Mouse (Mus musculus) lung, postnatal 14 days (tissue): Measurements from ENCODE around the gene Zbtb44.

Experiments
- DNase-seq: peaks from one replicate; pipeline ENCODE4 v3.0.0; 2021

Zbtb44 gene

DNA sequence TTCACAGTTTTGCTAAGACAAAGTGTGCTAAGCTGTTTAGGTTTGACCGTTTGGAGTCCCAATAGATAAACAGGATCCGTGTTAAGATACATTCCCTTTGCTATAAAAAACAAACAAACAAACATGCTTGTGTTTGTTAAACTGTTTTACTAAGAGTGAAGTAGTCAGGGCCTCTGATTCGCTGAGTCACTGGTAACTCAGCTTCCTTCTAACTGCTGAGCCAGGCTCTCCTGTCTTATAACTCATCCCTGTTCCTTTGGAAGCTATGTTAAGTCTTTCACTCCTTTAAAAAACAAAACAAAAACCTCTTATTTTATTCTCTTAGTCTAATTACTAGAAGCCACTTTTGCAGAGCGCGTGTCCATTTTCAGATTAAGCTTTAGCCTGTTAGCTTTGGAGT lies 41.8 kb downstream of the Zbtb44 start:
- DNase-seq = no peak

- DNase-seq = no peak
These were observed 43.4 kb downstream of the Zbtb44 start for GRCm38 (mm10) chr9:31073797-31074196.

- DNase-seq = no peak
These were observed 44.4 kb downstream of the Zbtb44 start for GRCm38 (mm10) chr9:31074836-31075235.

GRCm38 (mm10) chr9:31080726-31081125 lies 50.3 kb downstream of the Zbtb44 start:
- DNase-seq = peak; percentile 23

DNA sequence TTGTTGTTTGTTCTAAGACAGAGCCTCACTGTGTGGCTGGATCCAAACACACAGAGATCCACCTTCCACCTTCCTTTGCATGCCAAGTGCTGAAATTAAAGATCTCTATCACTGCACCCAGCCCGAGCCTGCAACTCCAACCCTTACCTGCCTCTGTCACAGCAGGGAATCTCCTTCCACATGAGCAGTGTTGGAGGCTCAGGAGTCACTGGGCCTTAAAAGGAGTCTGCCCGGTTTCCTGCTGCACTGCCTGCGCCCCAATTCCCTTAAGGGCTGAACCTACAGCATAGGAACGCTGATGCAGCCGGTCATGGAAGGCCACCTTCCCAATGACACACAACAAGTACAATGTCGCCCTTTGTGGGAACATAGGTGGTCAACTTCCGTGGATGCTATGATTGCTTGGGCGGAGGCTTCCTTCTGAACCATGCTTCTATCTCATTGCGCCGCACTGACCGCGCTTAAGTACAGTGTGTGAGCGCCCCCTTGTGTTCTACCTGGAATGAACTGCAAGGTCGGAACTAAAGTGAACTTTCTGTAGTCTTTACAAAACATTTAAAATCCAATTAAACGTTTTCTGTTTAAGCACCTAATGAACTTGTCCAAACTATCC lies 51.7 kb downstream of the Zbtb44 start:
- DNase-seq = peak; percentile 87

GRCm38 (mm10) chr9:31082771-31083170 lies 52.3 kb downstream of the Zbtb44 start:
- no peak for DNase-seq

- DNase-seq = no peak
These were observed 55.1 kb downstream of the Zbtb44 start for GRCm38 (mm10) chr9:31085556-31085955.

GRCm38 (mm10) chr9:31086085-31086753 lies 55.8 kb downstream of the Zbtb44 start:
- DNase-seq = peak; percentile 83

GRCm38 (mm10) chr9:31086754-31087145 lies 56.3 kb downstream of the Zbtb44 start:
- DNase-seq = no peak

DNA sequence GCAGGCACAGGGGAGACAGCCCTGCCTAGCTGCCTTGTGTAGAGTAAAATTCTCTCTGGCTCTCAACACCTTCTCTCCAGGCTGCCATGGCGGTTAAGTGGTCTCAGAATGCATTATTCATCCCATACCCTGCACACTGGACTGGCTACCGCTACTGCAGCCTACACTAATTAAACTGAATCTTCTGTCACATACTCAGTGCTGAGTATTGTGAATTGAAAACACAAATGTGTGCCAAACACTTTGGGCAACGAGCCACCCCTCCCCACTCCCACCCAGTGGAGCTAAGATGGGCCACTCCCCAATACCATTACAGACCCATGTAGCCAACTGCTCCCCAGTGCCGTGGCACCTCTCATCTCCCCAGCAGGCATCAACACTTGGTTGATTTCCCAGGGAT lies 57.0 kb downstream of the Zbtb44 start:
- DNase-seq = no peak

- no peak for DNase-seq
These were observed 57.7 kb downstream of the Zbtb44 start for GRCm38 (mm10) chr9:31088116-31088515.

- DNase-seq = no peak
These were observed 58.4 kb downstream of the Zbtb44 start for GRCm38 (mm10) chr9:31088883-31089282.

- no peak for DNase-seq
These were observed 59.1 kb downstream of the Zbtb44 start for GRCm38 (mm10) chr9:31089541-31089940.

DNA sequence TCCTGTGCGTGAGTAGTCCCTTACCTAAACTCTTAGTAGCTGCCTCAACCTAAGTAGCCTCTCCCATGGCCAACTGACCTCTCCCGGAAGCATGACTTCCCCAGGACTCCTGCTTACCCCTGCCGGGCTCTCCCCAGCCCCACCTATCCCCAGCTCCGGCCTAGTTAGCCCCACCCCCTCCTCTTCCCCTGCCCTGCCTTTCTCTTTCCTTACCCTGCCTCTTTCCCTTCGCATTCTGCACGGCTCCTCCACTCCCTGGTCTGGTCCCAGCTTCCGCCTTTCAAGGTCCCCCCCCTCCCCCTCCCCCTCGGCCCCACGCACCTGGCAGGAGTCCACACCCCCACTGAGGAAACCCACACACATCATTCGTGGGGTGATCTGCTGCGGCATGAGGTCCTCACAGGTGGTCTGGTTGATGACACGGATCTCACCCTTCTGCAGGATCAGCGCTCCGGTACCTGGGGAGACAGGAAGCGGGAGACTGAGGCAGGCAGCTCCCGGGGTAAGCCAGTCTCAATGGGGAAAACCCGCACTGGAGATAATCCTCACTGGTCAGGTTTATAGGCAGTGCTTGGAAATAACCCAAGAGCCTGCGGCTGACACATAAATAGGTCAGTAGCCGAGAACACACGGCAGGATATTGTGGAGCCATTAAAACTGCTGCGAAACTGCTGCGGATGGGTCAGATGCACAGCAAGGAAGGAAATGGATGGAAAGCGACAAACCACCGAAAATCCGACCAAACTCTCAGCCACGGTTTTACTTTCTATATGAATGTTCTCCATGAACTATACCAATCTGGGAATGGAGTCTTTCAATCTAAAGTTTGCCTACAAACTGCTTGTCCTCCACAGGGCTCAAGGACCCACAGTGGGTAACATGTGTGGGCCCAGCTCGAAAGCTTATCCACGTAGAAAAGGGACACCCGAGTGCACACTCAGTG lies 59.9 kb downstream of the Zbtb44 start:
- no peak for DNase-seq

DNA sequence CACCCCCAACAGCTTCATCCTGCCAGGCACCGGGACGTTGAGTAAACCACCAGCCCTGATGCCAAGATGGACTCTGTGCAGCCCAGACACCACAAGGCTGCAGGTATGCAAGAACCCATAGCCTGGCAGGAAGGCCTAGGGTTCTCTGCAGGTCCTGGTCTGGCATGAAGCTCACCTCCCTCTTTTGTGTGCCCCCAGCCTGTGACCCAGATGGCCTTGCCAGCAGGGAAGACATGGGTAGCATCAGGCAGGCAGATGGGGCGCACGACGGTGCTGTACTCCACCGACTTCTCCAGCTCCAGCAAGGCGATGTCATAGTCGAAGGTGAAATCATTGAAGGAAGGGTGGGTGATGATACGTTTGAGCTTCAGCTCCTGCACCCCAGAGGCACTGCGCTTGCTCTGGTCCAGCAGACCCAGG lies 60.7 kb downstream of the Zbtb44 start:
- no peak for DNase-seq

- DNase-seq = no peak
These were observed 61.8 kb downstream of the Zbtb44 start for GRCm38 (mm10) chr9:31092111-31092832.

GRCm38 (mm10) chr9:31092833-31093195 lies 62.4 kb downstream of the Zbtb44 start:
- DNase-seq = no peak

- no peak for DNase-seq
These were observed 66.9 kb downstream of the Zbtb44 start for GRCm38 (mm10) chr9:31097088-31098082.

- no peak for DNase-seq
These were observed 67.7 kb downstream of the Zbtb44 start for GRCm38 (mm10) chr9:31098118-31098517.

DNA sequence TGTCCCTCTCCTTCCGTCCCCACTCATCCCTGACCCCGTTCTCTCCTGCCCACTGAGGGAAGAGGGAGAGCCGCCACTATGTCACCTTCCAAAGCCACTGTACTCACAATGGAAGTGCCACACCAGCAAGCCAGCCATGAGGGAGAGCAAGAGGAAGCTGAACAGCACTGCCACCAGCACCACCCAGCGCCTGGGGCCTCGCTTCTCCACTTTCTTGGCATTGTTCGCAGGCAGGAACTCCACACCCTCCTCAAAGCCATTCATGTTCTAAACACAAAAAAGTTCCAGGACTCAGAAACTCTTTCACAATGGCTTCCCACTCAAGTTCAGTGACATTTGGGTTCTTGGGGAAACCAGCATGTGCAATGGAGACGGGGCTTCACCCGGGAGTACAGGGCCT lies 78.0 kb downstream of the Zbtb44 start:
- DNase-seq = peak; percentile 43

DNA sequence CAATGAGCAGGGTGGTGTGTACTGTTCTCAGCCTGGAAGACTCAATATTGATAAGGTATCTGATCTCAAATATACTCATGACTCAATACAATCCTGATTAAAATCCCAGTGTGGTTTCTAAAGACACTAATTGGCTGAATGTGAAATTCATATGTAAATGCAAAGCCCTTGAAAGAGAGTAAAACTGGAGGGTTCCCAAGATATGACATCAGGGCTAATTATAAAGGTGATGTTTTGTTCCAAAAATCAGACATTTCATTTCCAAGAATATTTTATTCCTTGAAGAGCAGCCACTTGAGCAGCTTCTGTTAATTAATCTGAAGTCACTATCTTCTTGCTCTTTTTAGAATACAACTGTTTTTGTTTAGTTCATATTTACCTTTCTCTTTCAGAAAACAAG lies 85.1 kb downstream of the Zbtb44 start:
- no peak for DNase-seq

DNA sequence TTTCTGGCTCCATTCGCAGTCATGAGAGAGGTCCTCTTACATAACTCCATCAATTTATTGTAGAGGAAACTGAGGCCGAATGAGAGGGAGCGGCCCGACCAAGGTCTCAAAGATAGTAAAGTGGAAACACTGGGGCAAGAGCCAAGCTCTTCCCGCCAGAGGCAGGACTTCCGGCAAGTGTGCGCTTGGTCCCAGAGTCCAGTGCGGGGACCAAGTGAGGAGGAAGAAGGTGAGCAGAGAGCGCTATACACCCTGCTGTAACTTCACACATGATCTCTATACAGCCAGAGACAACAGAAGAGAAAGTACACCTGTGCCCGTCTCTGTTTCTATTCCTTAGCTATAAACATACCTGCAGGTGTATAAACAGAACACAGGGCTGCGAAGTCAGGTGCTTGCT lies 86.6 kb downstream of the Zbtb44 start:
- DNase-seq = no peak
